Mouse (Mus musculus): ENCODE measurements at regions not wholly inside any gene's neighbourhood (a gene's known extent, or its start where the extent isn't known, plus 50 kb on each side); places are given as distances from the start of the nearest gene placed in this dataset.
"Not testable (repeated sequence)": the region's sequence is repeated elsewhere in the genome, so short reads cannot be mapped to it uniquely, and the experiment has no call there.

DNA sequence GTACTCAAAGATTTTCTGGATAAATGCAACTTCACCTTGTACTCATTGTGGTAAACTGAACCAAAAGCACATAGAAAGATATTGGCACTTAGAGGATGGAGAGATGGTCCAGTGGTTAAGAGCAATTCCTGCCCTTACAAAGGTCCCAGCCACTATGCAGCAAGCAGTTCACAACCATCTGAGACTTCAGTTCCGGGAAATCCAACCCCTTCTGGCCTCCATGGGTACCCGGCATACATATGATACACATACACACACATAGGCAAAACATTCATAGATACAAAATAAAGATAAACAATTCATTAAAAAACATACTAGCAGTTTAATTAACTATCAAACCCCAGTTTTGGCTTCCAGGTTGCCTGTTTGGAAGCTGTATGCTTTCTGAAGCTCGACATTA is 189.5 kb upstream of the Tmem45b start:
- DNase-seq (ENCODE audit: low read depth, low spot score) = no peak

- DNase-seq (ENCODE audit: low read depth, low spot score) = no peak
These were observed 186.3 kb upstream of the Tmem45b start for GRCm38 (mm10) chr9:31650362-31651130.

DNA sequence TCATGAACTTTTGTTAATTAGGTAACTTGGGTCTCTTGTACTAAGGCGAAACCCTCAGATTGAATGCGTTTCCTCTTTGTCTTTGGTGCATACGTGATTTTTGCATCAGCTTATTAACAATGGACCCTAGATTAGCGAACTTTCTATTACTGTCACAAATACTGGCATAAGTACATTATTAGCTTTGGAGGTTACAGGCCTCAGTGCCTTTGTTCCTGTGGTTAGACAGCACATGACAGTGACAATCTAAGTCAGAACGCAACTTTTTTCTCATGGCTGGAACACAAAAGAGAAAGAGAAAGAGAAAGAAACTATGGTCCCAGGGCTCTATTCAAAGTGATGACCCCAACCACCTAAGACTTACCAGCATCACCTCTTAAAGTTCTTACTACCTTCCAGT is 184.8 kb upstream of the Tmem45b start:
- DNase-seq (ENCODE audit: low read depth, low spot score) = no peak

GRCm38 (mm10) chr9:31648551-31648950 is 184.3 kb upstream of the Tmem45b start:
- DNase-seq (ENCODE audit: low read depth, low spot score) = no peak

DNA sequence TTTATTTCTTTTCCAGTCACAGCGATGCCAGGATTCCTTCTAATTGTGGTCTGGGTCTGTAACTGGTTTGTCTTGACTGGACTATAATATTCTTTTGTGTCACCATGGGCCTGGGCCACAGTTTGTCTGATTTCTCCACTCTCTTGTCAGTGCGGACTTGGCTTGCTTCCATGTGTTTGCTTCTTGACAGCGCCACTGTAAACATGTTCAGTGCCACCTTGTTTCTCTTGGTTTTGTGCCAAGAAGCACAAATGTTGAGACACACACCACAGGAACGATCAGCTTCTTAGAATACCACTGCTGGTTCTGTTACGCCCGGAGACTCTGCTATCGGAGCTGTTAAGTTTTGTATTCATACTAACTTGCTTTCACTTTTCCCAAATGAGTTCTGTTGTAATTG is 180.9 kb upstream of the Tmem45b start:
- DNase-seq (ENCODE audit: low read depth, low spot score) = no peak

- DNase-seq (ENCODE audit: low read depth, low spot score) = no peak
These were observed 179.8 kb upstream of the Tmem45b start for GRCm38 (mm10) chr9:31644106-31644505.

GRCm38 (mm10) chr9:31642169-31642568 is 177.9 kb upstream of the Tmem45b start:
- no peak for DNase-seq (ENCODE audit: low read depth, low spot score)

GRCm38 (mm10) chr9:31628291-31628690 is 164.0 kb upstream of the Tmem45b start:
- DNase-seq (ENCODE audit: low read depth, low spot score) = no peak

DNA sequence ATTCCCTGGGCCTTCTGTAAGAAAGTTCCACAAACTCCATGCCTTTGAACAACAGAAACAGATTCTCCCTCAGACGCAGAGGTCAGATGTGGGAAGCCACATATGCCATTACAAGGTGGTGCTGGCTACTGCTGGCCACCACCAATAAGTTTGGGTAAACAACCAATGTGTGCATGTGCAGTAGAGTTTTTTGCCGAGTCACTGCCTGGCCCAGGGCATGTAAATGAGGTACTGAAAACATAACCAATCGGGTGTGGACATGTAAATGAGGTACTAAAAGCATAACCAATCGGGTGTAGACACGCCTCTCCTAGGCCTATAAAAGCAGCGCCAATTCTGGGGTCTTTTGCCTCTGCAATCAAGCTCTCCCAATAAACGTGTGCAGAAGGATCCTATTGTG is 157.3 kb upstream of the Tmem45b start:
- not testable (repeated sequence) for DNase-seq (ENCODE audit: low read depth, low spot score)

DNA sequence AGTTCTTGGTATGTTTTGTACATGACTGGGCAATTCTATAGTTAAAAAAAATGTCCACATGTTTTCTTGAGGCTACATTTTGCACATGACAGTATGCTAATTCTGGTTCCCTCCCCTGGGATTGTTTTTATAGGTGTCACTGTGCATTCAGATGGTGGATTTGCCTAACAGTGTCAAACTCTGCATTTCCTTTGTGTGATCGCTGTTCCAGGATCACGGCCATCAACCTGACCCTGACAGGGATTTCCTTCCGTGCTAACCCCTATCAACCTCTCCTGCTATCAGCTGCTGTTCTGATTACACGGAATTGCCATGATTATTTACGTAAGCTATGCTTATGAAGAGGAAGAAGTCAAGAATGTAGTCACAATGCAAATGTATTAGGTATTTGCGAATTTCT is 155.1 kb upstream of the Tmem45b start:
- no peak for DNase-seq (ENCODE audit: low read depth, low spot score)

DNA sequence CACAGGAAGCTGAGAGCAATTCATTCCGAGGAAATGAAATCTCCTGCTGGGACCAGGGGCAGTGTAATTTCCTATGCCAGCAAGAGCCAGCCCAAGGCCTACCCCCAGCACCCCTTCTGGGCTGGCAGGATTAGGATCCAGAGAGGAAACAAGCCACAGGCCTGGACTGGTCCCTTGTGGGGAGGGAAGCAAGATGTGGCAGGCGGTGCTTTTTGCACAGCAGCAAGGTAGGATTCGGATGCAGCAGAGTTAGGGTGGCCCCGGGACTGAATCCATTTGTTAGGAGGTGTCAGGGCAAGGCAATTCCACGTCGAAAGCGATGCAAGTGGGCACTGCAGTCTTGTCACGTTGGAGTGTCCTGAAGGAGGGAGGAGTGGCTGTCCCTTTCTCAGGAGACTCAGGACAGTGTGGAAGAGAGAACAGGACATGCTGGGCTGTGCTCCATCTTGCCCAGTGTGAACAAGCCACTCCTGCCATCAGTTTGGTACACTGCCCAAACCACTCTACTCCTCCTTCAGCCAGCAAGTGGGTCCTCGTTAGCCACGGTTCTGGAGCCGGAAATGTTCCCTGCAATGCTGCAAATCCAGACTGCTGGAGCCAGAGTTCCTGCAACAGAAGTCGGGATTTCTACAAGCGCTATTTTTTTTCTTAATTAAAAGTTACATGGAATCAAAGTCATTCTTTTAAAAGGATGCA is 150.1 kb upstream of the Tmem45b start:
- DNase-seq (ENCODE audit: low read depth, low spot score) = no peak

DNA sequence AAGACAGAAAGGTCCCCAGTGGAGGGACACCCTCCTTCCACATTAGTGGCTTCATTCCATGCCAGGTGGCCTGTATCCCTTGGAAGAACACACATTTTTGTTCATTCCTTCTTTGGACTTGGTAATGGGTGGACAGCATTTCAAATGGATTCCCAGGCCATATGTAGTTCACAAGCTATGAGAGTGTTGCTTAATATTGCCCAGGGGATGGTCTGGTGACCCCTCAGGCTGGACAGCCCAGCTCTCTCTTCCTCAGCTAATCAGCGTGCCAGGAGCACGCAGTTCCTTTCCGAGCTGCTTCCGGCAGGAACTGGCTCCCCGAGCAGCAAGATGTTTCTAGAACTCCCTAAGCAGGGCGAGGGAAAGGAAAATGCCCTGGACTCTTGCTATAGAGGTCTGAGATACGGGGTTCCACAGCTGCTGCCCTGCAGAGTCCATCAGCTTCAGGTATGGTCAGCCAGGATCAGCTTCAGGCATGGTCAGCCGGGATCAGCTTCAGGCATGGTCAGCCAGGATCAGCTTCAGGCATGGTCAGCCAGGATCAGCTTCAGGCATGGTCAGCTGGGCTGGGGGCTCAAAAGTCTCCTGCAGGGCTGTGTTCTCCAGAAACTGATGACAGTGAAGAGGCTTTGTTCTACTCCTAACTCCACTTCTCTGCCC is 146.9 kb upstream of the Tmem45b start:
- DNase-seq (ENCODE audit: low read depth, low spot score) = no peak

DNA sequence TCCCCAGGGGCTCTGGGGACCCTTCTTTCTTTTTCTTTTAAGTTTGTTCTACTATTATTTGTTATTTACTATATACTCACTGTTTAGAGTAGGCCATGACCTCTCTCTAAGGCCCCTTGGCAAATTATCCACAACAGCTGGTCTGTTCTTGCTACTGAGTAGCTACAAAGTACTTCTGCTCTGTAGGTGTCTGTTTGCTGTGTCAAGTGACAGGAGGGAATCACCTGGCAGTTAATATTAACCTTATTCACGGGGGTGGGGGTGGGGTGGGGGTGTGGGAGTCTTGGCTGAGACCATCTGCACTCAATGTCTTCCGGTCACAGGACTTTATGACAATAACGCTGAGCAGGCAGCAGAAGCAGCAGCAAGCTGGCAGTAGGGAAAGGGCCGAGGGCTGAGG is 146.4 kb upstream of the Tmem45b start:
- DNase-seq (ENCODE audit: low read depth, low spot score) = no peak

GRCm38 (mm10) chr9:31610212-31610611 is 145.9 kb upstream of the Tmem45b start:
- peak; percentile 11 for DNase-seq (ENCODE audit: low read depth, low spot score)

GRCm38 (mm10) chr9:31609731-31610130 is 145.5 kb upstream of the Tmem45b start:
- DNase-seq (ENCODE audit: low read depth, low spot score) = no peak

GRCm38 (mm10) chr9:31608084-31608870 is 144.0 kb upstream of the Tmem45b start:
- DNase-seq (ENCODE audit: low read depth, low spot score) = no peak

DNA sequence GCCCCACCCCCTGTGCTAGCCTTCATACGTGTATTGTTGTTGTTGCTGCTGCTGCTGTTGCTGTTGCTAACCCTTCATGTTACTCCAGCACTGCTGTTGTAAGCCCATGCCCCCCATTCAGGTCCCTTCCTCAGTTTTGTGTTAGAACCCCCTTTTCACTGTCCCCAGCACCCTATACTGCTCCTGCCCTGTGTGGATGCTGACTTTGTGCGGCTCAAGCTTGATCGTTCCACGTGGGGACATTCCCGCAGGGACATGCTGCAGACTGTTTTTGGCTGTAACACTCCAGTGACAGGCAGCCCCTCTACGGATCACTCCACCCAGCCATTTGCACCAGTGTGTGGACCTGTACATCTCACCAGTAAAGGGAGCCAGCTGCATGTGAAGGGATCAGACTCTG is 142.7 kb upstream of the Tmem45b start:
- DNase-seq (ENCODE audit: low read depth, low spot score) = no peak

DNA sequence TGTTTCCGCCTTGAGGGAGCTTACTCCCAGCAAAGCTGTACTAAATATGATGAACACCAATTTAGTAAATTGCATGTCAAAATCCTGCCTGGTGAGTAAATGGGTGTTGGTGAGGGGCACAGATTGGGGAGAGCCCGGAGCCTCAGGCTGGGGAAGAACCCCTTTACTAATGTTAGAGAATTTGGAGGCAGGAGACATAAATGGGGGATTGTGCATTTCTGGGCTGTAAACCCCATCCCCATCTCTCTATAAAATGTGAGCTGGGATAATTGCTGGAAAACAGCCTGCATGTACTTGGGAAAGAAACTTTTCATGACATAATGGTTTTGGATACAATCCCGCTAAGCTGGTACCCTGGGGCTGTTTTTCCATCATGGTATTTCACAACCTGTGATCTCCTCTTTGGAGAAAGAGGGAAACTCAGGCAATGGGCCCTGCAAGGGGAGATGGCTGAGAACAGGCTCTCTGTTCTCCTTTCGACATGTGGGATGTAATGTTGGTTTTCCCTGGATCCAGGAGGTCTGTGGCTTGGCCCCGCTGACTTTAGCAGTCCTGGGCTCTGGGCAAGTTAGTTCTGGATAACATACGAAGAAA is 140.3 kb upstream of the Tmem45b start:
- DNase-seq (ENCODE audit: low read depth, low spot score) = no peak

DNA sequence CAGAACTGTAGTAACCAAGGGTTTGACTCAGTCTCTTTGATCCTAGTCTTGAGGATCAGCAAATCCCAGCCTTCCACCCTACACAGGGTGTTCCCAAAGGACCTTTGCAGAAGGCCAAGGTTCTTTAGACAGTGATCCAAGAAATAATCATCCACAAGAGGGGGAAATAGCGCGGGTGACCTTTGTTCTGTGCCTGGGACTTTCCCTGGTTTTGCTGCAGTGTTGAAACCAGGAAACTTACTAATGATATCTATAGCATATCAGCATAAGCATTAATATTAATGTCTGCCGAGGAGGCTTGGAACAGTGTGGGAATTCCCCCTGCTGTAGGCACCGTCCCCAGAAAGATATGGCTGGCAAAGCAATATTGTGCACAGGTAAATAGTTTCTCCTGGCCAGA is 138.4 kb upstream of the Tmem45b start:
- DNase-seq (ENCODE audit: low read depth, low spot score) = no peak

DNA sequence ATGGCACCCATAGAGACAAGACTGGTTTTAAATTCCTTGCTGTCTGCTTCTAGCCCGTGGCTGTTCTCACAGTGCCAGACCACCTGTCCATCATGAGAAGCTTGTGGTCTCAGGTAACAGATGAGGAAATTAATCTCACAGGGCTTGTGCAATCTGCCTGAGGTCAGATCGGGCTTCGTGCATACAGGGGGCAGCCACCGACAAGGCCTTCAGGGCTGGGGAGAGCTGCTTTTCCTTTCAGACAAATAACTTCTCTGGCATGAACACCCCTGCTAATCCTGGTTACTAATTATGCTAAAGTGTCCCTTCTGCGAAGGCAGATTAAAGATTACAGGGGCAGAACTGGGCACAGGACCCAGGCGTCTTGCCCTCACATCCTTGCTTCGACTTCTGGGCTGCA is 130.8 kb upstream of the Tmem45b start:
- DNase-seq (ENCODE audit: low read depth, low spot score) = no peak

- DNase-seq (ENCODE audit: low read depth, low spot score) = no peak
These were observed 123.4 kb upstream of the Tmem45b start for GRCm38 (mm10) chr9:31587671-31588070.

GRCm38 (mm10) chr9:31583983-31584382 is 119.7 kb upstream of the Tmem45b start:
- DNase-seq (ENCODE audit: low read depth, low spot score) = no peak
